27 mouse cellular contexts compared by ENCODE assay signal in genomic region chr13:44001861-44002545, GRCm38 (mm10).
DNase-seq lines count a peak whose midpoint lies in the region; ATAC-seq lines count a peak whose summit lies in the region.
"Had no signal": no experiment of that assay in that cellular context is flagged by ENCODE, and none has a peak within 500 bp of the region (broad histone marks: within the 10 kb centered on the region; RNA-seq: fewer than 3 reads in every experiment).

No protein-coding gene starts in this region.

- peaks cover 4% of the 10 kb centered on the region; the same call in 1 of the 2 replicates for H3K9me3 ChIP-seq in forebrain, embryonic 10.5 days
- H3K9me3 ChIP-seq in forebrain, embryonic 12.5 days = peaks cover 3% of the 10 kb centered on the region; the same call in 1 of the 2 replicates
- no peaks in the 10 kb centered on the region for H3K9me3 ChIP-seq in hindbrain, embryonic 14.5 days (ENCODE audit: control insufficient read depth, low read length)
- 0 out of 2 replicates have a peak, but pooled peaks cover 5% of the 10 kb centered on the region for H3K9me3 ChIP-seq in hindbrain, embryonic 10.5 days
- no peaks in the 10 kb centered on the region for H3K9me3 ChIP-seq in forebrain, embryonic 16.5 days (ENCODE audit: control insufficient read depth, low read length)
- H3K9me3 ChIP-seq: embryonic facial prominence, embryonic 15.5 days; G1E; hindbrain, embryonic 13.5 days had no signal

- H3K9ac ChIP-seq in forebrain, embryonic 12.5 days = no peak overlapping the region
- H3K9ac ChIP-seq in hindbrain, embryonic 14.5 days = no peak overlapping the region
- H3K9ac ChIP-seq in forebrain, embryonic 16.5 days (replicated peaks; ENCODE audit: low read depth, low read length) = no peak overlapping the region
- H3K9ac ChIP-seq: embryonic facial prominence, embryonic 12.5 days; embryonic facial prominence, embryonic 15.5 days; hindbrain, embryonic 13.5 days had no signal

- no peak for ATAC-seq in forebrain, embryonic 12.5 days (ENCODE audit: low FRiP score)
- ATAC-seq in hindbrain, embryonic 14.5 days (ENCODE audit: low FRiP score) = no peak
- ATAC-seq in forebrain, embryonic 16.5 days = peak; percentile 62
- ATAC-seq: hindbrain, postnatal 0 days; inflammation-experienced regulatory T-cells, adult 6 months; intestine, embryonic 16.5 days; Patski had no signal

- no peak for DNase-seq in forebrain, embryonic 10.5 days (ENCODE audit: extremely low spot score, low spot score)
- no peak for DNase-seq in hindbrain, embryonic 14.5 days (ENCODE audit: low spot score)
- no peak for DNase-seq in hindbrain, embryonic 10.5 days (ENCODE audit: low spot score)
- peak; percentile 10 for DNase-seq in A20 (ENCODE audit: low read depth, low spot score)
- no peak for DNase-seq in kidney, adult 9 months
- DNase-seq: adrenal gland, postnatal 10 days; adrenal gland, postnatal 36 days; B cell, adult 2 months; cerebellum, adult 11 months; cerebellum, adult 2 months; cerebellum, adult 9-11 months; cerebellum, postnatal 25 days; gastrocnemius, postnatal 10 days; gastrocnemius, postnatal 36 days; heart, adult 2 months had no signal

- WGBS in forebrain, embryonic 10.5 days = 80% methylated on average over 12 of the region's 12 CpGs
- 51% methylated on average over 12 of the region's 12 CpGs for WGBS in forebrain, embryonic 12.5 days
- 48% methylated on average over 12 of the region's 12 CpGs for WGBS in hindbrain, embryonic 14.5 days
- 82% methylated on average over 12 of the region's 12 CpGs for WGBS in hindbrain, embryonic 10.5 days
- 31% methylated on average over 12 of the region's 12 CpGs for WGBS in forebrain, embryonic 16.5 days

- H3K27me3 ChIP-seq in forebrain, embryonic 10.5 days (ENCODE audit: poor library complexity, severe bottlenecking) = peaks cover 7% of the 10 kb centered on the region
- H3K27me3 ChIP-seq in forebrain, embryonic 12.5 days = no peaks in the 10 kb centered on the region
- H3K27me3 ChIP-seq in hindbrain, embryonic 14.5 days (ENCODE audit: control insufficient read depth, insufficient read depth, low read length) = no peaks in the 10 kb centered on the region
- H3K27me3 ChIP-seq in hindbrain, embryonic 10.5 days (ENCODE audit: insufficient read depth, poor library complexity, severe bottlenecking) = no peaks in the 10 kb centered on the region
- no peaks in the 10 kb centered on the region for H3K27me3 ChIP-seq in forebrain, embryonic 16.5 days (replicated peaks; ENCODE audit: control insufficient read depth, insufficient read depth, low read length)
- H3K27me3 ChIP-seq: CH12.LX; embryonic facial prominence, embryonic 12.5 days; embryonic facial prominence, embryonic 15.5 days; Patski had no signal

- peak overlapping the region; percentile 44; the same call in 1 of the 2 replicates for H3K27ac ChIP-seq in forebrain, embryonic 10.5 days
- no peak overlapping the region for H3K27ac ChIP-seq in forebrain, embryonic 12.5 days
- peak overlapping the region; percentile 21; the same call in 1 of the 2 replicates for H3K27ac ChIP-seq in hindbrain, embryonic 14.5 days
- no peak overlapping the region for H3K27ac ChIP-seq in hindbrain, embryonic 10.5 days
- peak overlapping the region; percentile 45 for H3K27ac ChIP-seq in forebrain, embryonic 16.5 days (ENCODE audit: low read length)
- H3K27ac ChIP-seq: embryonic facial prominence, embryonic 12.5 days; embryonic facial prominence, embryonic 15.5 days; heart, adult 2 months; hindbrain, embryonic 13.5 days; hindbrain, postnatal 0 days had no signal

- no peak overlapping the region for H3K4me3 ChIP-seq in forebrain, embryonic 10.5 days
- H3K4me3 ChIP-seq in forebrain, embryonic 12.5 days (replicated peaks) = no peak overlapping the region
- no peak overlapping the region for H3K4me3 ChIP-seq in hindbrain, embryonic 14.5 days (replicated peaks; ENCODE audit: low read length)
- H3K4me3 ChIP-seq in hindbrain, embryonic 10.5 days = no peak overlapping the region
- H3K4me3 ChIP-seq in forebrain, embryonic 16.5 days (replicated peaks; ENCODE audit: low read length) = no peak overlapping the region
- H3K4me3 ChIP-seq: embryonic facial prominence, embryonic 12.5 days; embryonic facial prominence, embryonic 15.5 days; heart, adult 2 months; hindbrain, embryonic 13.5 days had no signal

- no peaks in the 10 kb centered on the region for H3K36me3 ChIP-seq in forebrain, embryonic 10.5 days (replicated peaks)
- H3K36me3 ChIP-seq in forebrain, embryonic 12.5 days (replicated peaks) = no peaks in the 10 kb centered on the region
- H3K36me3 ChIP-seq in hindbrain, embryonic 14.5 days (replicated peaks; ENCODE audit: control insufficient read depth, insufficient read depth) = no peaks in the 10 kb centered on the region
- H3K36me3 ChIP-seq in hindbrain, embryonic 10.5 days = no peaks in the 10 kb centered on the region
- H3K36me3 ChIP-seq in forebrain, embryonic 16.5 days (ENCODE audit: control insufficient read depth, insufficient read depth) = no peaks in the 10 kb centered on the region
- H3K36me3 ChIP-seq: embryonic facial prominence, embryonic 12.5 days; embryonic facial prominence, embryonic 15.5 days; G1E; hindbrain, embryonic 13.5 days had no signal

- no peak overlapping the region for H3K4me2 ChIP-seq in forebrain, embryonic 12.5 days
- H3K4me2 ChIP-seq in hindbrain, embryonic 14.5 days (replicated peaks) = no peak overlapping the region
- no peak overlapping the region for H3K4me2 ChIP-seq in forebrain, embryonic 16.5 days (ENCODE audit: low read length)
- H3K4me2 ChIP-seq: embryonic facial prominence, embryonic 12.5 days; embryonic facial prominence, embryonic 15.5 days; heart, embryonic 11.5 days; hindbrain, embryonic 13.5 days had no signal

- H3K4me1 ChIP-seq in forebrain, embryonic 10.5 days = peaks cover 12% of the 10 kb centered on the region
- peaks cover 5% of the 10 kb centered on the region; the same call in 1 of the 2 replicates for H3K4me1 ChIP-seq in forebrain, embryonic 12.5 days
- peaks cover 12% of the 10 kb centered on the region for H3K4me1 ChIP-seq in hindbrain, embryonic 14.5 days (replicated peaks; ENCODE audit: control insufficient read depth, insufficient read depth, low read length)
- H3K4me1 ChIP-seq in hindbrain, embryonic 10.5 days (replicated peaks) = no peaks in the 10 kb centered on the region; the same call in 1 of the 2 replicates
- H3K4me1 ChIP-seq in forebrain, embryonic 16.5 days (replicated peaks; ENCODE audit: control insufficient read depth, insufficient read depth, low read length) = peaks cover 7% of the 10 kb centered on the region
- H3K4me1 ChIP-seq: embryonic facial prominence, embryonic 12.5 days; embryonic facial prominence, embryonic 15.5 days had no signal

Comparison
In these comparisons a context has a peak if more than half of its experiments do, and no peak if none do; other contexts are left out.
1. H3K27ac ChIP-seq: peak in forebrain, embryonic 10.5 days (single experiment), hindbrain, embryonic 14.5 days (single experiment) and forebrain, embryonic 16.5 days (single experiment); none in forebrain, embryonic 12.5 days (single experiment) and hindbrain, embryonic 10.5 days (single experiment).